Mouse (Mus musculus) layer of hippocampus, adult 2 months (tissue): ENCODE measurements around the gene Grap2. TPM values are rescaled to one million over a fixed set of nuclear protein-coding genes. Genes with fewer than 3 reads are reported as not detected.

Source experiments
- DNase-seq, 2 experiments: peaks; one replicate each; pipeline ENCODE4 v3.0.0; 2022; ENCODE audit warnings: low spot score in 2 of 2
- H3K27ac ChIP-seq: fragments of 200-600 bp; 2 replicates; pipeline ENCODE4 v1.8.1; 2022
- H3K4me3 ChIP-seq: fragments of 200-600 bp; 2 replicates; pipeline ENCODE4 v1.8.1; 2022; ENCODE audit warnings: mild to moderate bottlenecking
- CTCF ChIP-seq: fragments of 200-600 bp; conservative IDR thresholded peaks from 2 replicates; pipeline ENCODE4 v1.8.1; 2022; ENCODE audit warnings: antibody characterized with exemption, mild to moderate bottlenecking, moderate library complexity
- long read RNA-seq, 2 experiments: library from polyadenylated mRNA; stranded (forward); transcript quantifications; one replicate each; pipeline ENCODE4 v2.0.0; 2021; ENCODE audit warnings: borderline mapping rate in 2 of 2
- total RNA-seq, 2 experiments: library from RNA; stranded (reverse); gene quantifications; 2 replicates each; pipeline ENCODE4 v1.2.3; 2021

Grap2 gene
- total RNA-seq = under 1 TPM; 0.22 to 0.28 TPM
- long read RNA-seq, experiment 1 = 0 reads
- long read RNA-seq, experiment 2 = 0 reads

DNA sequence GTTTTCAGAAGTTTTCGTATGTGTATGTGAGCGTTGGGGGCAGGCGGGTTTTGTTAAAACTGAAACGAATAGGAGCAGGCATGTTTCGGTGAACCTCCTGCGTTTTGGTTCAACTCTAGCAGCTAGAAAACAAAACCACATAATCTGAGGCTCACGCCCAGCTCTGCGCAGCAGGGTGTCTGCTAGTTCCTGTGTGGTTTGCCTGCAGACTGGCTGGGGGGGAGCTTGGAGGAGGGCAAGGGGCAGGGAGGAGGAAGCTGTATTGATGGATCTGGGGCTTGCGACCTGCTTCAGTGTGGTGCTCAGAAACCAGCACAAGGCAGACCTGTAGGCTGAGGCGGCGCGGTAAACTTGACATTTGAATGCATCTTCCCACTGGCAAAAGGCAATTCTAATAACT, at the start of gene Grap2:
Gene Grap2 (plus strand): TSS at position 304 of the 400 bp plus-strand sequence.
- Histone ChIP-seq H3K27ac (no peak within 1 kb of the TSS), H3K4me3 (no peak within 1 kb of the TSS)
- no peak for TF ChIP-seq CTCF
- no peak for DNase-seq

DNA sequence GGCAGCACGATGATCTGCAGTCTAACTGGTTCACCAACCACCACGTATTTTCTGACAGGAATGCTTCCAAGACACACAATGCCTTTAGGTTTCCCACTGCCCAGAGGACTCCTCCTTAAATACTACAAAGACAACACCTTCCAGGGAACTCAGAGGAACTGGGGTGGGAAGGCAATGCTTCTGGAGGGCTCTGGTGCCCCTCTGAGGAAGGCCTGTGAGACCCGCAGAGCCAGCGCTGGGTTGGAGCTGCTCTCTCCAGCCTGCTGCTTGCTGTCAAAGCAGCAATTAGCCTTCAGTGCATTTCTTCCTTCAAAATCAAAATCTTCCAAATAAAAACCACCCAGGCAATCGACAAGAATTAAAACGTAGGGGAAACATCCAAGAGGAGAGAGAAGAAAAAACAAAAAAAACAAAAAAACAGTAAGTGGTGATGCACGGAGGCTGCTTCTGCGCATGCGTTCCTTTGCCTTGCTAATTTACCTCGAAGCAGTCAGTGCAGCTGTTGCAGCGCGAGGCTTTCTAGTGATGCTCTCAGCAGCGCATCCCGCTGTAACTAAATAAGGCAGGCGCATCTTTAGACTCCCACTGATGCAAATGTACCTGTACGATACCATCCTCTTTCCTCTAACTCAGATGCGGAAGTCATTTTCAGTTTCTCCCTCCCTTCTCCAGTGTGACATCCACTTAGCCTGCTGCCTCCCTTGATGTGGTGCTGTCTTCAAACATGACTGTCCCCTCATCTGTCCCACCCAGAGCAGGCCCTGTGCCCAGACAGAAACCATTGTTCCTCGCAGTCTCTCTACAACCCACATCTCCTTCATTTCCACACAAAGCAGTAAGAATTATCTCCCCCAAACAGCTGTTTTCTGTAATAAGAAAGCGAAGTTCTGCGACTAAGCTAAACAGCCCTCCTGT, 42.2 kb upstream of the Grap2 start:
- TF ChIP-seq CTCF = no peak
- Histone ChIP-seq H3K27ac (peak overlapping the region; percentile 49; the same call in 1 of the 2 replicates), H3K4me3 (peak overlapping the region; percentile 13; the same call in 1 of the 2 replicates)
- DNase-seq = peak; percentile 16 to 42

GRCm38 (mm10) chr15:80531026-80531425, 41.4 kb upstream of the Grap2 start:
- no peak overlapping the region for H3K4me3 ChIP-seq
- no peak for TF ChIP-seq CTCF
- no peak for DNase-seq
- H3K27ac ChIP-seq = peak overlapping the region; percentile 8; the same call in 1 of the 2 replicates

DNA sequence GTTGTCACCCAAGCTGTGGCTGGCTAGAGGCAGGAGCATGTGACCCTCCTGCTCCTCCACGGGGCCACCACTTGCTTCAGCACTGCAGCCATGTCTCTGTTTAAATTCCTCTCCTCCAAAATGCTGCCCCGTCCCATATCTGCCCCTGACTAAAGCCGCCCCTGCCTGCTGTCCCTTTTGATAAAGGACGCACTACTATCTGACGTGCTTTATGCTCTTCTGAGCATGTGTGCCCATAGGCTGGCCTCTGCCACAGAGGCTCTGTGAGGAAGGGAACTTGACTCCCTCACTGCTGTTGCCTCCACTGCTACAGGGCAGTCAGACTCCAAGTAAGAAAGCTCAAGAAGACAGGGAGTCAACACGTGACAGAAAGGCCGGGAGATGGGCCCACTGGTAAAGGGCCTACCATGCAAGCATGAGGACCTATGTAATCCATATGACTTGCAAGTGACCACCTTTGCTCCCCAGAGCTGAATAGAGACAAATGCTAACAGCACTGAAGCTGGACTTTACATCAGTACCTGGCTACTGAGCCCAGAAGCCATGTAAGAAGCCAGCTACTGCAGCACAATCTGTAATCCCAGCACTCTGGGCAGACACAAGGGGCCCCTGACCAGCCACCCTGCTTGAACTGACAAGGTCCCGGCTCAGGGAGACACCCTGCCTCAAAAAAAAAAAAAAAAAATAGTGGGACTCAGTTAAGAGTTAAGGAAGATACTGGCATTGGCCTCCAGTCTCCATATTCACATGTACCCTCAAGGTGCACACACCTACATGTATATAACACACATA, 39.9 kb upstream of the Grap2 start:
- no peak overlapping the region for H3K27ac ChIP-seq
- H3K4me3 ChIP-seq = no peak overlapping the region
- no peak for TF ChIP-seq CTCF
- DNase-seq = no peak

DNA sequence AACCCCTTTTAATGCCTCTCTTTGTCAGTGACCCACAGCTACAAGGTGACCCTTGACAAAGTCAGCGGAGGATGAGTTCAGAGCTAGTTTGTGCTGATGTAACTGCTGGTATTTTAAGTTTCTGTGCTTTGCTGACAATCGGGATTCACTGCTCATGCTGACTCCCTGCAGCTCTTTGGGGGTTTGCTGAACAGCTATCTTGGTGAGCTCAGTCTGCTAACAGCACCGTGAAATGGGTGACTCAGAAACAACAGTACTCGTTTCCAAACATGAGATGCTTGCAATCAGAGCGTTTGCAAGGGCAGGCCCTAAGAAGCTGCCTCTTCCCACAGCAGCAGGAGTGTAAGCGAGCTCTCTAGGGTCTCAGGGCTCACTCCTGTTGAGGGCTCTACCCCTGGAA, 39.1 kb upstream of the Grap2 start:
- peak in 1 of 2 experiments; percentile 37 for DNase-seq
- H3K27ac ChIP-seq = no peak overlapping the region

GRCm38 (mm10) chr15:80536051-80536450, 36.3 kb upstream of the Grap2 start:
- peak in 1 of 2 experiments; percentile 46 for DNase-seq
- TF ChIP-seq CTCF = no peak
- no peak overlapping the region for H3K4me3 ChIP-seq
- no peak overlapping the region for H3K27ac ChIP-seq

More for the DNA sequence above, 39.1 kb upstream of the Grap2 start:
- H3K4me3 ChIP-seq = no peak overlapping the region
- TF ChIP-seq CTCF = no peak

DNA sequence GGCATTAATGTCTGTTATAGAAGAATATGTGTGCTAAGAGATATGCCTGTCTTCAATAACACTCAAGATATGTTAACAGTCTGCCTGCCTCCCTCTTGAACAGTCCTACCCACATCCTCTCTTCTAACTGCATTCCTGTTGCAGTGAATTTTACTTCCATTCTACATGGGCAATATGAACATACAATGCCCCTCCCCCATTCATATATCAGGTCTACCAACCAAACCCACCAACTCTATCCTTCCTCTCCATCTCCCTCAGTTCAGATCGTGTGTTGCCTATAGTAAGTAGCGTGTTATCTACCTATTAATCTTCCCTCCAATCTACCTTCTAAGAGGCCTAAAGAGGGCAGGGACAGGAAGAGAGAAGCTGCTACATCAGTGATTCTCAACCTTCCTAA, 34.3 kb upstream of the Grap2 start:
- TF ChIP-seq CTCF = no peak
- Histone ChIP-seq H3K4me3 (no peak overlapping the region), H3K27ac (no peak overlapping the region)
- no peak for DNase-seq

GRCm38 (mm10) chr15:80538671-80539340, 33.6 kb upstream of the Grap2 start:
- Histone ChIP-seq H3K27ac (no peak overlapping the region), H3K4me3 (no peak overlapping the region)
- TF ChIP-seq CTCF = no peak
- no peak for DNase-seq

GRCm38 (mm10) chr15:80544115-80544514, 28.3 kb upstream of the Grap2 start:
- no peak overlapping the region for H3K4me3 ChIP-seq
- H3K27ac ChIP-seq = no peak overlapping the region
- no peak for DNase-seq
- no peak for TF ChIP-seq CTCF

DNA sequence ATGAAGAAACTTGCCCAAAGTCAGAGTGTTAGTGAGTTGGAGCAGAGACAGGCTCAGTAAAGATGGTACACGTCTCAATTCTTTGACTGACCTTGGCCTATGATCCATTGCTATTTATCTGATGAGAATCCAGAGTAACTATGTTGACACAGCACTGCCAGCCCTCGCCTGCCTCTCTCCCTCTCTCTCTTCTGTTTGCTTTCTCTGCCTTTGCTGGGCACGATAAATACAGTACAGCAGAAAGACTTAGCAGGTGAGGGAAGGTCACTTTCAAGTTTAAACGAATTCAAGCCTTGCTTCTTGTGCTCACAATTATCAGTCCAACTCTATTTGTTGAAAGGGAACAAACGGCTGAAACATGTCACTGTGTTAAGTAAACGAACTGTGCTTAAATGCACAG, 27.0 kb upstream of the Grap2 start:
- no peak for DNase-seq
- no peak for TF ChIP-seq CTCF
- Histone ChIP-seq H3K27ac (no peak overlapping the region), H3K4me3 (no peak overlapping the region)

- DNase-seq = no peak
- no peak for TF ChIP-seq CTCF
- H3K27ac ChIP-seq = no peak overlapping the region
- no peak overlapping the region for H3K4me3 ChIP-seq
These were observed 17.3 kb upstream of the Grap2 start for GRCm38 (mm10) chr15:80554860-80555822.

GRCm38 (mm10) chr15:80556021-80556420, 16.4 kb upstream of the Grap2 start:
- DNase-seq = no peak
- H3K27ac ChIP-seq = no peak overlapping the region
- no peak overlapping the region for H3K4me3 ChIP-seq
- TF ChIP-seq CTCF = no peak
